Mouse (Mus musculus) c-Kit-positive CD71-positive TER-119-negative erythroid progenitor cells, embryonic 14.5 days (primary cell): ENCODE data around the gene Cuedc2.

Experiments
- DNase-seq: peaks from one replicate; pipeline ENCODE4 v3.0.0-alpha.2; 2013; ENCODE audit warnings: low read depth

The Cuedc2 gene

GRCm38 (mm10) chr19:46306751-46307289 is 31.7 kb downstream of the Cuedc2 start:
- no peak for DNase-seq

DNA sequence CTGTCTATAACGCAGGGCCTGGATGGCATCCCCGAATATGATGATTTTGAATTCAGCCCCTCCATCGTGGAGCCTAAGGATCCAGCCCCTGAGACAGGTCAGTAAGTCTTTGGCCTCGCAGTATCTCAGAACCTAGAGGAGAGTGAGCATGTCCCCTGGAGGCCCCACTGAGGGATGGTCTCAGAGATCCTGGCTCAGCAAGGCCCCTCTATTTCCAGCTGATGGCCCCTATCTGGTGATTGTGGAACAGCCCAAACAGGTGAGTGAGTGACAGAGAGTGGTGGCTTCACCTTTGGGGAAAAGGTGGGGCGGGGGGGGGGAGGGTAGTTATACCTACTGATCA is 32.3 kb downstream of the Cuedc2 start:
- no peak for DNase-seq

GRCm38 (mm10) chr19:46305432-46306267 is 32.9 kb downstream of the Cuedc2 start:
- DNase-seq = peak; percentile 89

GRCm38 (mm10) chr19:46304908-46305333 is 33.6 kb downstream of the Cuedc2 start:
- DNase-seq = no peak

DNA sequence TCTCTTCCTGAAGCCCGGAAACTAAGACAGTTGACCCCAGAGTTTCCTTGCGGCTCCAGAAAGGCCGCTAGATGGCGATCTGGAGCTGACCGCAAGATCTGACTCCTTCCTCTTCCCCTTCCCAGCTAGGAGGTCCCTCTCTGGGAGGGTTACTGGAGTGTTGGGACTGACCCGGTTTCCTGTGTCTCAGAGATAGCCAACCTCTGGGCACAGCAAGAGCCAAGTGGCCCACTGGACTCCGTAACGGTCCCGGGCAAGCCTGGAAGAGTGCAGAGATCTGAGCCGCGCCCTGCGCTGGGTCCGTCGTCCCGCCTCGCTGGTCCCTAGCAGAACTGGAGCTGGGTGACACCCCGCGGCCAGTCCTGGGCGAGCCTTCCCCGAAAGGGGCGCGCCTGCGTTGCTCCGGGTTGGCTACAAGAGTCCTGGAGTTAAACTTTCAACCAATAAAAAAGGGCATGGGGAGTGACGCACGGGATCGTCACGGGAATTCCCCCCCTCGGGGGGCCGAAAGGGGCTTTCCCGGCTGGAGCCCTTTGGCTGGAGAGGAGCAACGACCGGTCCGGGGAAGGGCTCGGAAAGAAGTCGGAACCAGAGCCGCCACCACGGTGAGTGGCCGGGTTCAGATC is 34.2 kb downstream of the Cuedc2 start, which contains the start of gene Nfkb2:
Gene Nfkb2, plus strand, starts transcription at position 105 of the 626 bp plus-strand sequence.
- DNase-seq = peak; percentile 92

- DNase-seq = no peak
Observed at GRCm38 (mm10) chr19:46303251-46304215, 35.0 kb downstream of the Cuedc2 start.

DNA sequence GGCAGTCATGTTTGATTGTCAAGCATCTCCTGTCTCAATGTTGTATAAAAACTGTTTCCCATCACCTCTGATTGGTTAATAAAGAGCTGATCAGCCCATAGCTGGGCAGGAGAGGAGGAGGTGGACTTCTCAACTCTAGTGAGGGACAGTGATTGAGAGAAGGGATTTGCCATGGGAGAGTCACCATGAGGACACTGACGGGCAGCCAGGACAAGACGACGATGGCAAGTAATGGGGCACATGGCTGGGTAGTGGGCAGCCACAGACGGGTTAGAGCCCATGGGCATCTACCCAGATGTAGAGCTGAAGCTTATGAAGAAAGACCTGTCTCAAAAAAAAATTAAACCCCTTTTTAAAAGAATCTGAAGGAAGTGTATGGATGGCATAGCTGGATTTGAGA is 36.0 kb downstream of the Cuedc2 start:
- no peak for DNase-seq

- DNase-seq = no peak
Observed at GRCm38 (mm10) chr19:46300294-46301045, 38.0 kb downstream of the Cuedc2 start.

DNA sequence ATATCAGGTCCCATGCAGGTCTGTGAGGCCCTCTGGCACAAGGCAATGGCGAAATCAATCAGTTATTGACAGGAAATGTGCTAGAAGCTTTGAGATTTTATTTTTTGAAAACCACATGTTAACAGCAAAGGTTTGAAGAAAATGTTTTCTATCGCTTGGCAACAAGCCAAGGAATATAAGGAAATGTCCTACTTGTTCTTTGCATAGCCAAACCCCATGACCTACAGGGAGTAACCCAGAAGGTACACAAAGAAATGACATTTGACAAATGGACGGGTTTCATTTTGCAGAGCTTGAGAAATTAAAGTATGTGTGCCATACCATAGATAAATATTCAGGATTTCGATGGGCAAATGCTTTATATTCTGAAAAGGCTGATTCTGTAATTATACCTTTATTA is 41.6 kb downstream of the Cuedc2 start:
- DNase-seq = no peak

DNA sequence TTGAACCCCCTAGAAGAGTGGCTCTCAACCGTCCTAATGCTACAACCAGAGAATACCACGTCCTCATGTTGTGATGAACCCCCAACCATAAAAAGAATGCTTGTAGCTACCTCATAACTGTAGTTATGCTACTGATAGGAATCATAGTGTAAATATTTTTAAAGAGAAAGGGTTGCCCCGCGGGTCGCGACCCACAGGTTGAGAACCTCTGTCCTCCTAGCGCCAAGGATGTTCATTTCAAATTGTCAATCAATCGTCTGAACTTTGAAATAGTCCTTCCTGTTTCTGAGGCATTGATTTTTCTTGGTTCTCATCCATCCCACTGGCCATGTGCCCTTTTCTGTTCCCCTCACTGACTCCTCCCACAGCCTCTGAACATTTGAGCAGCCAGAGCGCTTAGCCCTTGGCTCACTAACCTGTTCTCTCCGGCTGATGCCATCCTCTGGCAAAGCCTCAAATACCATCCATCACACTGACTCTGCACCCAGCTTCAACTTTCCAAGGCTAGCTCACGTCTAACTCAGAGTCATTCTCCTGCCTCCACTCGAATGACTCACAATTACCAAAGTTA is 47.9 kb downstream of the Cuedc2 start:
- DNase-seq = no peak

- DNase-seq = no peak
Observed at GRCm38 (mm10) chr19:46287566-46287965, 50.9 kb downstream of the Cuedc2 start.

- no peak for DNase-seq
Observed at GRCm38 (mm10) chr19:46286926-46287325, 51.6 kb downstream of the Cuedc2 start.

DNA sequence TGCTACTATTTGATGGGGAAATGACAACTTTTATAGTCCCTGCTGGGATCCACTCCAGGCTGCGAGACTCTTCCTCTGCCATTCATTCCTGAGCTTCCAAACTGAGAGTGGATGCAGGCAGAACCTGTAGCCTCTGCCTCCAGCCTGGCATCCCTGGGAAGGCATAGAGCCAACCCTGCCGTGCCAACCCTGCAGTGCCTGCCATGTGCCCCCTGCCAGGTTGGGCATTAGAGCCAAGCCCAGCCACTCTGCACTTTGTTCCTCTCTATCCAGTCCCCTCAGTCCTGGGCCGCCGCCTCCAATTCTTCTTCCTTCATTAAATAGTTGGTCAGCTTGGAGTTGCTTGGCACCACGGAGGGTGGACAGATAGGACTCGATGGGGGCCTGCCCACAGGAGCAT is 52.5 kb downstream of the Cuedc2 start:
- DNase-seq = no peak

- no peak for DNase-seq
Observed at GRCm38 (mm10) chr19:46285631-46286030, 52.9 kb downstream of the Cuedc2 start.

DNA sequence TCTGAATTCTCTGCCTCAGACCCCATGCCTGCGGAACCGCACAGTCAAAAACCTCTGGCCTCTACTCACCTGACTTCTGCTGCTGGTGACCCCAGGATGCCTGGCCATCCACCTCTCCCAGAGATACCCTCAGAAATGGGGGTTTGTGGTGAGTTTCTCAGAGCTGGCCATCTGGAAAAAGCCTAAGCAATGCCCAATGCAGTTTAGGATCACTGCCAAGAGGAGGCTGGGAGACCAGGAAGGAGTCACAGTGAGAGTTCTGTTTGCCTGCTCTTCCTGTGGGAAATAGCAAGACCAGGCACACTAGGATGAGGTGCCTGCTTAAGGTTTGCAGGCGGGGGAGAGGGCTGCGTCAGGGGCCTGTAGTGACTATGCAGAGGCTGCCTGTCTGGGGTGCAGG is 53.8 kb downstream of the Cuedc2 start:
- DNase-seq = no peak

- no peak for DNase-seq
Observed at GRCm38 (mm10) chr19:46282081-46282849, 56.2 kb downstream of the Cuedc2 start.
